Mouse (Mus musculus): ENCODE data around the gene Mrpl38. TPM values are rescaled to one million over a fixed set of nuclear protein-coding genes. Genes with fewer than 3 reads are reported as not detected.

Gene Mrpl38
- polyA plus RNA-seq, 1 experiment from 2014 or later: 78.5 TPM

GRCm38 (mm10) chr11:116138096-116138467, 586 bp downstream of the Mrpl38 start:
- ATAC-seq (replicated peaks): peak; percentile 9; the same call in 1 of the 2 replicates
- peak overlapping the region; percentile 67 for H3K4me2 ChIP-seq (replicated peaks)

GRCm38 (mm10) chr11:116134171-116134570, 4.5 kb downstream of the Mrpl38 start:
- no peak overlapping the region for H3K27ac ChIP-seq (replicated peaks)
- H3K4me2 ChIP-seq (replicated peaks): no peak overlapping the region
- H3K4me1 ChIP-seq: peaks cover 33% of the 10 kb centered on the region
- H3K27me3 ChIP-seq: no peaks in the 10 kb centered on the region
- no peaks in the 10 kb centered on the region for H3K9me3 ChIP-seq
- peaks cover 10% of the 10 kb centered on the region for H3K36me3 ChIP-seq
- H3K4me3 ChIP-seq: no peak overlapping the region
- 88% methylated on average over 10 of the region's 10 CpGs for WGBS
- H3K9ac ChIP-seq (replicated peaks): no peak overlapping the region
- ATAC-seq (replicated peaks): no peak

More at GRCm38 (mm10) chr11:116138096-116138467, 586 bp downstream of the Mrpl38 start:
- under 1% methylated on average over 20 of the region's 20 CpGs for WGBS
- Histone ChIP-seq H3K36me3 (peaks cover 24% of the 10 kb centered on the region), H3K27me3 (no peaks in the 10 kb centered on the region), H3K9ac (replicated peaks) (peak overlapping the region; percentile 79), H3K4me1 (peaks cover 21% of the 10 kb centered on the region), H3K4me3 (peak overlapping the region; percentile 93), H3K27ac (replicated peaks) (peak overlapping the region; percentile 74), H3K9me3 (no peaks in the 10 kb centered on the region)

- Histone ChIP-seq H3K27ac (replicated peaks) (no peak overlapping the region), H3K4me3 (no peak overlapping the region), H3K36me3 (peaks cover 10% of the 10 kb centered on the region), H3K27me3 (no peaks in the 10 kb centered on the region), H3K4me2 (replicated peaks) (no peak overlapping the region), H3K9ac (replicated peaks) (no peak overlapping the region), H3K4me1 (peaks cover 30% of the 10 kb centered on the region), H3K9me3 (no peaks in the 10 kb centered on the region)
- no peak for ATAC-seq (replicated peaks)
- WGBS: 83% methylated on average over 5 of the region's 5 CpGs
Measured at GRCm38 (mm10) chr11:116133497-116133896, 5.2 kb downstream of the Mrpl38 start.

GRCm38 (mm10) chr11:116132366-116133333, 6.0 kb downstream of the Mrpl38 start:
- Histone ChIP-seq H3K4me3 (no peak overlapping the region), H3K27me3 (no peaks in the 10 kb centered on the region), H3K4me2 (replicated peaks) (no peak overlapping the region), H3K27ac (replicated peaks) (no peak overlapping the region), H3K36me3 (peaks cover 10% of the 10 kb centered on the region), H3K4me1 (peaks cover 24% of the 10 kb centered on the region), H3K9me3 (no peaks in the 10 kb centered on the region), H3K9ac (replicated peaks) (no peak overlapping the region)
- ATAC-seq (replicated peaks): no peak
- 87% methylated on average over 16 of the region's 16 CpGs for WGBS

DNA sequence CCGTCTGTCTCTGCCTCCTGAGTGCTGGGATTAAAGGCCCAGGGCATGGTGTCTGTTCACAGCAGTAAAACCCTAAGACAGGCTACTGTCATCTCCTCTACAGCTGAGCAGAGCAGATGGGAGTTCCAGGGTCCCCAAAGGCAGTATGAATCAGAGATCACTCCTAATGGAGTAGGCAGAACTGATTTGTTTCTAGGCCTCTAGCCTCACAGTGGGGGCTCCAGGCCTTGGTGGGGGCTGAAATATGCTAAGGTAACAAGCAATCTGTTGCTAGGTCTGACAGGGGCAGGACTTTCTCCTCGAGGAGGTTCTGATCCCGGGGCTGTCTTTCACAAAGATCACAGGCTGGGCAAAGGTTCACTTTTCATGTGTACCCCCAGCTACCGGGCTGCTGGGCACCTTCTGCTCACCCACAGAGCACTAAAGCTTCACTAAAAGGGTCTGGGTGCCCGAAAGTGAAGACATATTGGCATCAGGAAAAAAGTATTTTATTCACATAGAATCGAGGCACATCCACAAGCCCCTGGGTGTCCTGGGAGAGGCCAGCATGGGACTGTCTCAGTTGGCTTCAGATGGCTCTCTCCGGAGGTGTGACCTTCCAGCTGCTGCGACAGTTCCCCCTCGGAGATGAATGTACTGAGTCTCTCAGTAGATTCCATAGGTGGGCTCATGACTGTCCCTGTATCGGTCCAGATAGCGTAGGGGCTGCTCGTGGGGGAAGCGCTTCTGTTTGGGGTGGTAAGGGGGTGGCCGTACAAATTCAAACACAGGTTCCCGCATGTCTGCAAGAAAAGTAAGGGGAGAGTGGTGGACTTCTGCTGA, 7.1 kb downstream of the Mrpl38 start:
- no peaks in the 10 kb centered on the region for H3K9me3 ChIP-seq
- H3K27me3 ChIP-seq: no peaks in the 10 kb centered on the region
- H3K36me3 ChIP-seq: peaks cover 10% of the 10 kb centered on the region
- 85% methylated on average over 15 of the region's 15 CpGs for WGBS
- H3K4me3 ChIP-seq: peak overlapping the region; percentile 65
- ATAC-seq (replicated peaks): no peak
- H3K4me2 ChIP-seq (replicated peaks): peak overlapping the region; percentile 89
- H3K9ac ChIP-seq (replicated peaks): no peak overlapping the region
- peak overlapping the region; percentile 89; the same call in 1 of the 2 replicates for H3K27ac ChIP-seq (replicated peaks)
- H3K4me1 ChIP-seq: peaks cover 18% of the 10 kb centered on the region

GRCm38 (mm10) chr11:116130488-116131205, 8.0 kb downstream of the Mrpl38 start, which contains the start of gene Trim65:
Gene Trim65 (minus strand): TSS chr11:116131128.
- Histone ChIP-seq H3K9ac (replicated peaks) (peak within 1 kb of the TSS; percentile 78), H3K27me3 (no peaks in the 10 kb centered on the region), H3K27ac (replicated peaks) (peak within 1 kb of the TSS; percentile 89), H3K36me3 (peaks cover 10% of the 10 kb centered on the region), H3K9me3 (no peaks in the 10 kb centered on the region), H3K4me3 (peak within 1 kb of the TSS; percentile 65), H3K4me1 (peaks cover 18% of the 10 kb centered on the region), H3K4me2 (replicated peaks) (peak within 1 kb of the TSS; percentile 89)
- ATAC-seq (replicated peaks): peak; percentile 92
- WGBS: under 1% methylated on average over 69 of the region's 69 CpGs

DNA sequence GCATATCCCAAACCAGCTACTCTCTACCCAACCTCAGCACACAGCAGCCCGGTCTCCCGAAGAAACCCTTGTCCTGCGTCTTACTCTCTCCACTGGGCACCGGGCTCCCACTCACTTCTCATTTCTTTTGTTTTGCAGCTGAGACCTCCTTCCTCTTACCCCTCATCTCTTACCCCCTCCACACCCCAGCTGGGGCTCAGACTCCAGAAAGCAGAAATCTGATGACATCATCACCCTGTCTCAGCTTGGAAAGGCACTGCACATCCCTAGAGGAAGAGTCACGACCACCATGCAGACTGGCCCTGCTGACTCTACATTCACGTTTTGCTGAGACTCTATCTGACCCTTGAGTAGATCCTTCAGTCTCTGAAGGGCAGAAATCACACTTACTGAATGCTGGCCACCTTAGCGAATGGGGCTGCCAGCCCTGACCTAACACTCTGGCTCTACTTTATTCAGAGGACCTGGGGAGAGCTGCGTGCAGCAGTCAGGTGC, 8.6 kb downstream of the Mrpl38 start:
- Histone ChIP-seq H3K9ac (replicated peaks) (peak overlapping the region; percentile 78), H3K4me3 (peak overlapping the region; percentile 65), H3K27ac (replicated peaks) (peak overlapping the region; percentile 89), H3K9me3 (no peaks in the 10 kb centered on the region), H3K4me2 (replicated peaks) (peak overlapping the region; percentile 89), H3K4me1 (peaks cover 18% of the 10 kb centered on the region), H3K27me3 (no peaks in the 10 kb centered on the region), H3K36me3 (peaks cover 10% of the 10 kb centered on the region)
- peak; percentile 21 for ATAC-seq (replicated peaks)
- 37% methylated on average over 8 of the region's 8 CpGs for WGBS

DNA sequence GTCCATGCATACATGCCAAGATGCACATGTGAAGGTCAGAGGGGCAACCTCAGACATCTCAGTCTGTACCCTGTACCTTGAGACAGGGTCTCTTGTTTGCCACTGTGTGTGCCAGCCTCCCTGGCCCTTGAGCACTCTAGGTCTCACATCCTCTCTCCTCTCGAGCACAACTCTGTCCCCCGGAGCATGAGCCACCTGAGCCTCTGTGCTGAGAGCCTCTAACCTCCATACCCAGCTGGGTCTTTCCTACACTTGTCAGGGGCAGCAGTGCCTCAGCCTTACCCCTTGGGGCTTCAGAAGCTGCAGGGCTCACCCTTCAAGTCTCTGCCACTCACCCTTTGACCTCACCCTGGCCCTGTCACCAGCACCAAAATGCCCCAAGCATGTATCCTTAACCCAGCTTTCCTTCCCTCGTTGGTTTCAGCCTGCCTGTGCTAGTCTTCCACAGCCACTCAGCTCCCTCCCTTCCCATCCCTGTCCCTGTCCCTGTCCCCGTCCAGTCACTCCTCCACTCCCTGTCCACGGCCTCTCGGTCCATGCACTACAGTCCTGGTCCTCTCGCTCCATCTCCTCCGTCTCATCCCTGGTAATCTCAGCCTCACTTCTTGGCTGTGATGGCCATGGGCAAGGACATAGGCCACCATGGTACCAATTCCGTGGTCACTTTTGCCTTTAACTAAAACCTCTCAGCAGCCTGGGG, 9.4 kb downstream of the Mrpl38 start:
- Histone ChIP-seq H3K4me2 (replicated peaks) (no peak overlapping the region), H3K36me3 (0 out of 2 replicates have a peak, but pooled peaks cover 2% of the 10 kb centered on the region), H3K27me3 (no peaks in the 10 kb centered on the region), H3K4me3 (no peak overlapping the region), H3K9me3 (no peaks in the 10 kb centered on the region), H3K9ac (replicated peaks) (no peak overlapping the region), H3K27ac (replicated peaks) (no peak overlapping the region), H3K4me1 (peaks cover 18% of the 10 kb centered on the region)
- ATAC-seq (replicated peaks): no peak
- WGBS: 81% methylated on average over 9 of the region's 9 CpGs

GRCm38 (mm10) chr11:116127986-116128385, 10.7 kb downstream of the Mrpl38 start:
- Histone ChIP-seq H3K9me3 (no peaks in the 10 kb centered on the region), H3K27ac (replicated peaks) (no peak overlapping the region), H3K4me1 (peaks cover 18% of the 10 kb centered on the region), H3K9ac (replicated peaks) (no peak overlapping the region), H3K4me2 (replicated peaks) (no peak overlapping the region), H3K4me3 (no peak overlapping the region), H3K36me3 (0 out of 2 replicates have a peak, but pooled peaks cover 2% of the 10 kb centered on the region), H3K27me3 (no peaks in the 10 kb centered on the region)
- WGBS: 71% methylated on average over 9 of the region's 9 CpGs
- ATAC-seq (replicated peaks): no peak

DNA sequence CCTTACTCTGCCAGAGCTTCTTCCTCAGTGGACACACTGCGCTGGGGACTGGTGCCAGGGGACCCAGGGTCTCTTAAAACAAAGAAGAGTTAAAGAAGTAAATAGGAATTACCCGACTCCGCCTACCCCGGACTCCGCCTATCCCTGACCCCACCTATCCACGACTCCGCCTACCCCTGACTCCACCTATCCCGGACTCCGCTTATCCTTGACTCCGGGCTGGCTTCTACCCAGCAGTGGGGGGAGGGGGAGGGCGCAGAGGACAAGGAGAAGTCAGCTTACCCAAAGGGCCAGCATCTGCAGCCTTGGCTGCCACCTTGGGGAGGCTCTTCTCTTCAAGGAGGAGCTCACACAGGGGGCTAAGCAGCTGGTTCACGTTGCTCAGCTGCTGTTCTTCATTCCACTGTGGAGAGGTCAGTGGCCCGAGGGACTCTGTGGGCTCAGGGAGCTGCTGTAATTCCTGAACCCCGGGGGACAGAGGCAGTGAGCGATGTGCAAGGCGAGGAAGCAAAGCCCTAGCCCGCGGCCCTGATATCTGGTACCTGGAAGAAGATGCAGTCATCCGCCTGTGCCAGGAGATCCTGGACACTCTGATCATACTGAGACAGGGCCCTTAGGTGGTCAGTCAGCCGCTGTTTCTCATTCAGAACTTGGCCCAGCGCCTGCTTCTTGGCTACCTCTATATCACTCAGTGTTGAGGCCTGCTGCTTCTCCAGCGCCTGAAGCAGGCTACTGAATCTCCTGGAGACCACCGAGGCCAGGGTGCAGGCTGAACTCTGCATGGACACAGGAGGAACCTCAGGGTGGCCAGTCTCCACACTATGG, 11.3 kb downstream of the Mrpl38 start, which contains the start of gene Trim47:
Gene Trim47, minus strand, starts transcription at position 55 of the 825 bp plus-strand sequence.
- H3K36me3 ChIP-seq: no peaks in the 10 kb centered on the region
- no peak within 1 kb of the TSS for H3K9ac ChIP-seq (replicated peaks)
- WGBS: 28% methylated on average over 23 of the region's 23 CpGs
- H3K27me3 ChIP-seq: no peaks in the 10 kb centered on the region
- H3K4me2 ChIP-seq (replicated peaks): no peak within 1 kb of the TSS
- no peaks in the 10 kb centered on the region for H3K9me3 ChIP-seq
- peaks cover 18% of the 10 kb centered on the region for H3K4me1 ChIP-seq
- no peak for ATAC-seq (replicated peaks)
- no peak within 1 kb of the TSS for H3K4me3 ChIP-seq
- H3K27ac ChIP-seq (replicated peaks): no peak within 1 kb of the TSS
